Mouse (Mus musculus) heart, embryonic 14.5 days (tissue): ENCODE data around the gene Cpox. TPM values are rescaled to one million over a fixed set of nuclear protein-coding genes. Genes with fewer than 3 reads are reported as not detected.

Source experiments
- ATAC-seq: fragments of 200-750 bp; cut with Nextera tagmentation; 2 replicates; pipeline ENCODE4 v1.8.0; 2017; ENCODE audit warnings: low read depth, moderate TSS enrichment; ENCODE audit not compliant: insufficient number of reproducible peaks, insufficient read depth, low FRiP score
- H3K27ac ChIP-seq, 2 experiments: fragments of 200-500 bp in 1 of 2; fragments of 300-500 bp in 1 of 2; sonication (generic) in 1 of 2; replicated peaks in 1 of 2; 2 replicates each; pipeline ENCODE4 v1.5.1; 2012 to 2014; ENCODE audit warnings: low read depth in 2 of 2, low read length in 2 of 2, control low read depth in 1 of 2, mild to moderate bottlenecking in 1 of 2, mixed read lengths in 1 of 2; ENCODE audit not compliant: control insufficient read depth in 1 of 2, insufficient read depth in 1 of 2
- H3K27me3 ChIP-seq: fragments of 300-500 bp; sonication (generic); 2 replicates; pipeline ENCODE4 v1.6.1; 2014; ENCODE audit warnings: mild to moderate bottlenecking, low read length, control low read depth; ENCODE audit not compliant: control insufficient read depth, insufficient read depth
- H3K36me3 ChIP-seq: fragments of 300-500 bp; sonication (generic); 2 replicates; pipeline ENCODE4 v1.6.1; 2014; ENCODE audit warnings: mild to moderate bottlenecking, control low read depth, low read length, mixed read lengths; ENCODE audit not compliant: control insufficient read depth, insufficient read depth
- H3K4me1 ChIP-seq, 2 experiments: fragments of 200-500 bp in 1 of 2; fragments of 300-500 bp in 1 of 2; sonication (generic) in 1 of 2; 2 replicates each; pipeline ENCODE4 v1.6.1; 2012 to 2014; ENCODE audit warnings: low read length in 2 of 2, control low read depth in 1 of 2, mixed read lengths in 1 of 2; ENCODE audit not compliant: control insufficient read depth in 2 of 2, insufficient read depth in 2 of 2
- H3K4me2 ChIP-seq: fragments of 300-500 bp; sonication (generic); 2 replicates; pipeline ENCODE4 v1.6.1; 2014; ENCODE audit warnings: mild to moderate bottlenecking, low read length
- H3K4me3 ChIP-seq, 2 experiments: fragments of 200-500 bp in 1 of 2; fragments of 300-500 bp in 1 of 2; sonication (generic) in 1 of 2; 2 replicates each; pipeline ENCODE4 v1.5.1; 2012 to 2014; ENCODE audit warnings: low read length in 2 of 2, mild to moderate bottlenecking in 2 of 2, control low read depth in 1 of 2, low read depth in 1 of 2, moderate library complexity in 1 of 2; ENCODE audit not compliant: control insufficient read depth in 1 of 2, insufficient read depth in 1 of 2
- H3K9ac ChIP-seq: fragments of 300-500 bp; sonication (generic); 2 replicates; pipeline ENCODE4 v1.6.1; 2014; ENCODE audit warnings: mild to moderate bottlenecking, low read length
- H3K9me3 ChIP-seq: fragments of 300-500 bp; sonication (generic); 2 replicates; pipeline ENCODE4 v1.6.1; 2016; ENCODE audit warnings: low read length, control low read depth; ENCODE audit not compliant: control insufficient read depth
- WGBS: fragments of 180-500 bp; shearing (Covaris S2); extraction: QIAGEN DNeasy Blood & Tissue Kit; methylation state at CpG from one replicate; pipeline ENCODE4 v1.1.7; 2014; 5-methylcytosine and 5-hydroxymethylcytosine counted together
- polyA plus RNA-seq: library from polyadenylated mRNA; unstranded; fragments of >200 nt; fragmentation: Nextera tagmentation; extraction: Ambion mirVana; gene quantifications from 2 replicates; pipeline ENCODE4 v1.2.1, GENCODE M21; 2014

The Cpox gene
- polyA plus RNA-seq, 1 experiment from 2014 or later, result 41.3 TPM

DNA sequence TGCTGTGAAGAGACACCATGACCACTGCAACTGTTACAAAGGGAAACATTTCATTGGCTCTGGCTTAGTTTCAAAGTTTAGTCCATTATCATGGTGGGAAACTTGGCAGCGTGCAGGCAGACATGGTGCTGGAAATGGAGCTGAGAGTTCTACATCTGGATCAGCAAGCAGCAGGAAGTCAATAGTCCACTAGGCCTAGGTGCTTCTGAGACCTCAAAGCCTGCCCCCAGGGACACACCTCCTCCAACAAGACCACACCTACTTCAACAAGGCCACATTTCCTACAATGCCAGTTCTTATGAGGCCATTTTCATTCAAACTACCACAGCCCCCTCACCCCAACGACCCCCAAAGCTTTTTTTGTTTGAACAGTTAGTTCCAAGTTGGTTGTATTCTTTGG lies 40.4 kb upstream of the Cpox start:
- Histone ChIP-seq H3K27me3 (no peaks in the 10 kb centered on the region), H3K27ac (no peak overlapping the region), H3K36me3 (no peaks in the 10 kb centered on the region), H3K9me3 (no peaks in the 10 kb centered on the region), H3K9ac (no peak overlapping the region), H3K4me1 (no peaks in the 10 kb centered on the region), H3K4me3 (no peak overlapping the region), H3K4me2 (no peak overlapping the region)
- ATAC-seq, result no peak
- WGBS, result 61% methylated on average over 2 of the region's 2 CpGs

DNA sequence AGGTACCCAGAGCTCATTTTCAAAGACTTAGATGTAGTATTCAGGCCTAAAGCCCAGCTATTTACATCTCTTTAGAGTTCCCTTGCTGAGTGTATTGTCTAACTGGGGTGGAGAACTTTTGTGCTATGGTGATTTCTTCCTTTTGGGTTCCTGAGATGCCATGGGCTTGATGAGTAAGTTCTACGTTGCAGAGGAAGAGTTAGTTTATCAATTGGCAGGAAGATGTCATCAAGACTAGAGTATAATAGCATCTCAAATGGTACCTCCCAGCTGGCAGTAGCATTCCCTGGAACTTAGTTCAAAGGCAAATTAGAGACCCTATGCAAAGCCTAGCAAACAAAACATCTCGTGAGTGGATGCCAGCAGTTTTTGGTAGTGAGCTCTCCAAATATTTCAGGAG lies 34.2 kb upstream of the Cpox start:
- Histone ChIP-seq H3K4me2 (no peak overlapping the region), H3K4me3 (no peak overlapping the region), H3K27me3 (no peaks in the 10 kb centered on the region), H3K9ac (no peak overlapping the region), H3K4me1 (no peaks in the 10 kb centered on the region), H3K27ac (no peak overlapping the region), H3K36me3 (no peaks in the 10 kb centered on the region), H3K9me3 (no peaks in the 10 kb centered on the region)
- no peak for ATAC-seq
- WGBS, result 63% methylated on average over 2 of the region's 2 CpGs

DNA sequence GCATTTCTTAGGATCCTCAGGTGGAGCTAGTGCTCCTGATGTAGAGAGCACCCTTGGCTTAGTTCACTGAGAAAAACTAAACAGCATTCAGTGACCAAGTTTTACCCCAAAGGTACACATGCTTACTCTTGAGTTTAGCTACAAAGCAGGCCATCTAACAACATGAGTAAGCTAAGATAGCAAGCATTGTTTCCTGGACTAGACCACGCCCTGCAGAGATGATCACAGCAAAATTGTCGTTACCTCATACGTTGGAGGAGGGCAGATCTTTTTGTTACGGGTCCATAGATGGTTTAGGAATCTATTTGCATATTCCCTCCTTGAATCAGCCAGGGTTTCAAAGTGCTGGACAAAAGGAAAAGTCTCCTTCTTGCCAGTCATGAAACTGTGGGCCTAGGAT lies 32.6 kb upstream of the Cpox start:
- no peak for ATAC-seq
- no peak overlapping the region for H3K27ac ChIP-seq
- H3K9me3 ChIP-seq, result no peaks in the 10 kb centered on the region

DNA sequence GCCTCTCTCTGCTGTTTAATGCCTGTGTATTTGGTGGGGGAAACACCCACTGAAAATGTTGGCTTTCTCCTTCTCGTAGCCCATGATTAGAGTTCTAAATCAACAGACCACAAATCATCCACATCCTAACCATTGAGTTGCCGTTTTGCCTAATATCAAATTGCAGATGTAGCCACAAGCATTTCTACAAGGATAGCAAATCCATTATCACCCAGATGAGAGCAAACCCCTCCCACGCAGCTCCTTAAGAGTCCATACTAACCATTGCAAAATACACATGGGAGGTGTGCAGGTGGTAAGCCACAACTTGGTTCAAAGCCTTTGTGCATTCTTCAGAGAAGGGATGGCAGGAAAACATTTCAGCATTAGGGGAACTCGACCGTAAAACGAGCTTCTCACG lies 32.1 kb upstream of the Cpox start:
- 87% methylated on average over 7 of the region's 7 CpGs for WGBS
- H3K36me3 ChIP-seq, result no peaks in the 10 kb centered on the region

More for the DNA sequence above, 32.6 kb upstream of the Cpox start:
- WGBS, result 71% methylated on average over 4 of the region's 4 CpGs
- H3K36me3 ChIP-seq, result no peaks in the 10 kb centered on the region
- H3K4me1 ChIP-seq, result no peaks in the 10 kb centered on the region
- H3K27me3 ChIP-seq, result no peaks in the 10 kb centered on the region
- no peak overlapping the region for H3K4me2 ChIP-seq
- no peak overlapping the region for H3K9ac ChIP-seq
- H3K4me3 ChIP-seq, result no peak overlapping the region

DNA sequence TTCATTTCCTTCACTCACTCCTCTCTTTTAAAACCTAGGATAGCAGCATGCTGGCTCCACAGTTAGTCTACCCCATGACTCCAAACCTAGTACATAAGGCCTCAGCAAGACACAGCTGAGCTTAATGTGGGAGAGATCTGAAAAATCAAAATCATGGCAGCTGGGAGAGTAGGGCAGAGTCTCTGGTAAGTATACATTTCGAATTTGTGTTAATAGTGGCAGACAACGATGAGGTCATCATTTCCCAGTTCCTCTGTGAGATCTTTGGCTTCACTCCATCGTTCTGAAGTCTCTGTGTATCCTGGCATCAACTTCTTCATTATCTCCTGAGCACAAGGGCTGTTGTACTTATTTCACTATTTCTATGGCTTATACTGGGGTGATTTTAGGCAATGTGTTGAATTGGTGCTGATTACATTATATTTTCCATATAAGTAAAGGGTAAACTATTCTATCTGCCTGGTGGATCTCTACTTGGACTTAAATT lies 31.4 kb upstream of the Cpox start, which contains the start of gene E330017A01Rik:
Gene E330017A01Rik (minus strand): TSS at position 51 of the 487 bp plus-strand sequence.
- H3K9ac ChIP-seq, result no peak within 1 kb of the TSS
- no peaks in the 10 kb centered on the region for H3K36me3 ChIP-seq
- H3K4me3 ChIP-seq, result no peak within 1 kb of the TSS
- H3K27me3 ChIP-seq, result no peaks in the 10 kb centered on the region
- no peaks in the 10 kb centered on the region for H3K4me1 ChIP-seq
- no peak for ATAC-seq
- no peak within 1 kb of the TSS for H3K27ac ChIP-seq
- no peak within 1 kb of the TSS for H3K4me2 ChIP-seq
- 49% methylated on average over 3 of the region's 3 CpGs for whole genome bisulfite sequencing
- H3K9me3 ChIP-seq, result no peaks in the 10 kb centered on the region

More for the DNA sequence above, 32.1 kb upstream of the Cpox start:
- Histone ChIP-seq H3K4me1 (no peaks in the 10 kb centered on the region), H3K9ac (no peak overlapping the region), H3K4me2 (no peak overlapping the region), H3K4me3 (no peak overlapping the region), H3K9me3 (no peaks in the 10 kb centered on the region), H3K27me3 (no peaks in the 10 kb centered on the region), H3K27ac (no peak overlapping the region)
- no peak for ATAC-seq

DNA sequence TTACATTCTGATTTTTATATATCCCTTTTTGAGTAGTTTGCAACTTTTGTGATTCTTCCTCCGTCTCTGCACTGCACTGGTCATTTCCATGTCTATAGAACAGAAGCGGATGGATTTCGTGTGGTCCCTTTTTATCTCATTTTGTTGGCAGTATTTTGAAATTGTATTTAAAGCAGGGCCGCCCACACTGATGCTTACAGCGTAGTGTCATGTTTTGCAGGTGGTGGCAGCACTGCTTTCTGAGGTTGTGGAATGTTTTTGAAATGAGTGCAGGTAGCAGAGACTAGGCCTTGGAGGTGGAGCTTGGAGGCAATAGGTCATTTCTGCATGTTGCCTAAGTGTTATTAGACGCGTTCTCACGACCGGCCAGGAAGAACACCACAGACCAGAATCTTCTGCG lies 20.1 kb upstream of the Cpox start:
- H3K27ac ChIP-seq, result no peak overlapping the region
- no peak overlapping the region for H3K4me2 ChIP-seq
- H3K27me3 ChIP-seq, result no peaks in the 10 kb centered on the region
- no peak overlapping the region for H3K4me3 ChIP-seq
- H3K36me3 ChIP-seq, result no peaks in the 10 kb centered on the region
- no peak overlapping the region for H3K9ac ChIP-seq
- H3K4me1 ChIP-seq, result no peaks in the 10 kb centered on the region
- WGBS, result 91% methylated on average over 10 of the region's 10 CpGs
- H3K9me3 ChIP-seq, result no peaks in the 10 kb centered on the region
- no peak for ATAC-seq

DNA sequence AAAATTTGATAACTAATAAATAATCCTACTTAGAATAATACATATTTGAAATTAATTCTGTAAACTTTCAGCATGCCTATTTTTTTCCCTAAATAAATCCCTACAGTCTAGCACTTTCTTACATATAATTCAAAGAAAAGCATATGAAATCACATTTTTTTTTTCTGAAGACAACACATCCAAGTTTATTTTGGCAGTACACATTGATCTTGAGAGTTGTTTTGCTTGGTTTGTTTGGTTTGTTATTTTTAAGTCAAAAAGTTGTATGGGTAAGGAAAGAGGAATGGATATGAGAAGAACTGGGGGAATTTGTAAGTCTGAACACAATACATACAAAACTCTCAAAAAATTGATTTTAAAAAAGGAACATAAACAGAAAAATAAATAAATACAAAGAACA lies 14.3 kb upstream of the Cpox start:
- Histone ChIP-seq H3K36me3 (no peaks in the 10 kb centered on the region), H3K27ac (no peak overlapping the region)
- no peak for ATAC-seq

DNA sequence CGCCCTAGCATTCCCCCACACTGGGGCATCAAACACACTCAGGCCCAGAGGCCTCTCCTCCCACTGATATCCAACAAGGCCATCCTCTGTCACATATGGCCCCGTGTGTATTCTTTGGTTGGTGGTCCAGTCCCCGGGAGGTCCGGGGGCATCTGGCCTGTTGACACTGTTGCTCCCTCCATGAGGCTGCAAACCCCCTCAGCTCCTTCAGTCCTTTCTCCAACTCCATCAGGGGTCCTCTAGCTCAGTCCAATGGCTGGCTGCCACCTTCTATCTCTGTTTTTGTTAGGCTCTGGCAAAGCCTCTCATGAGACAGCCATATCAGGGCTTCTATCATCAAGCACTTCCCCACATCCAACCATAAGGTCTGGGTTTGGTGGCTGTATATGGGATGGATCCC lies 13.6 kb upstream of the Cpox start:
- no peaks in the 10 kb centered on the region for H3K36me3 ChIP-seq
- H3K4me3 ChIP-seq, result no peak overlapping the region
- H3K27ac ChIP-seq, result no peak overlapping the region
- no peak overlapping the region for H3K4me2 ChIP-seq
- ATAC-seq, result no peak
- H3K9me3 ChIP-seq, result no peaks in the 10 kb centered on the region
- no peaks in the 10 kb centered on the region for H3K4me1 ChIP-seq
- no peaks in the 10 kb centered on the region for H3K27me3 ChIP-seq
- H3K9ac ChIP-seq, result no peak overlapping the region
- 56% methylated on average over 4 of the region's 4 CpGs for WGBS

More for the DNA sequence above, 14.3 kb upstream of the Cpox start:
- Histone ChIP-seq H3K27me3 (no peaks in the 10 kb centered on the region), H3K9ac (no peak overlapping the region), H3K4me3 (no peak overlapping the region), H3K9me3 (no peaks in the 10 kb centered on the region), H3K4me2 (no peak overlapping the region), H3K4me1 (no peaks in the 10 kb centered on the region)
